Mouse (Mus musculus) intestine, embryonic 14.5 days (tissue): ENCODE data around the gene Gm36210. TPM values are rescaled to one million over a fixed set of nuclear protein-coding genes. Genes with fewer than 3 reads are reported as not detected.
"Not testable (repeated sequence)": the region's sequence is repeated elsewhere in the genome, so short reads cannot be mapped to it uniquely, and the experiment has no call there.

Experiments used
- ATAC-seq: fragments of 200-750 bp; cut with Nextera tagmentation; replicated peaks from 2 replicates; pipeline ENCODE4 v1.8.0; 2017; ENCODE audit warnings: low read depth, moderate number of reproducible peaks, moderate TSS enrichment, moderate library complexity; ENCODE audit not compliant: low FRiP score, low TSS enrichment
- DNase-seq: peaks from one replicate; pipeline ENCODE4 v3.0.0-alpha.2; 2018; ENCODE audit warnings: low spot score
- H3K27ac ChIP-seq: fragments of 300-500 bp; sonication (generic); 2 replicates; pipeline ENCODE4 v1.5.1; 2014; ENCODE audit warnings: low read depth, mild to moderate bottlenecking, control low read depth
- H3K27me3 ChIP-seq: fragments of 300-500 bp; sonication (generic); replicated peaks from 2 replicates; pipeline ENCODE4 v1.6.1; 2014; ENCODE audit warnings: low read length, control low read depth; ENCODE audit not compliant: control insufficient read depth, insufficient read depth
- H3K36me3 ChIP-seq: fragments of 300-500 bp; sonication (generic); 2 replicates; pipeline ENCODE4 v1.6.1; 2014; ENCODE audit warnings: low read length, control low read depth; ENCODE audit not compliant: control insufficient read depth, insufficient read depth
- H3K4me1 ChIP-seq: fragments of 300-500 bp; sonication (generic); replicated peaks from 2 replicates; pipeline ENCODE4 v1.6.1; 2014; ENCODE audit warnings: low read length, control low read depth, mixed read lengths; ENCODE audit not compliant: control insufficient read depth, insufficient read depth
- H3K4me2 ChIP-seq: fragments of 300-500 bp; sonication (generic); 2 replicates; pipeline ENCODE4 v1.6.1; 2014; ENCODE audit warnings: low read length
- H3K4me3 ChIP-seq: fragments of 300-500 bp; sonication (generic); 2 replicates; pipeline ENCODE4 v1.5.1; 2014; ENCODE audit warnings: low read depth, low read length, control low read depth, mixed read lengths
- H3K9ac ChIP-seq: fragments of 300-500 bp; sonication (generic); 2 replicates; pipeline ENCODE4 v1.6.1; 2014; ENCODE audit warnings: mild to moderate bottlenecking, low read length
- H3K9me3 ChIP-seq: fragments of 300-500 bp; sonication (generic); 2 replicates; pipeline ENCODE4 v1.6.1; 2016; ENCODE audit warnings: low read length, control low read depth; ENCODE audit not compliant: control insufficient read depth
- WGBS: fragments of 180-500 bp; shearing (Covaris S2); extraction: QIAGEN DNeasy Blood & Tissue Kit; methylation state at CpG from one replicate; pipeline ENCODE4 v1.1.7; 2014; 5-methylcytosine and 5-hydroxymethylcytosine counted together
- polyA plus RNA-seq: library from polyadenylated mRNA; unstranded; fragments of >200 nt; fragmentation: Nextera tagmentation; extraction: Ambion mirVana; gene quantifications from 2 replicates; pipeline ENCODE4 v1.2.1, GENCODE M21; 2014

The Gm36210 gene
- polyA plus RNA-seq, 1 experiment from 2014 or later, result not detected

- Histone ChIP-seq H3K4me2 (peak overlapping the region; percentile 77), H3K9ac (no peak overlapping the region), H3K4me3 (peak overlapping the region; percentile 65), H3K36me3 (no peaks in the 10 kb centered on the region), H3K9me3 (no peaks in the 10 kb centered on the region), H3K27ac (no peak overlapping the region), H3K4me1 (peaks cover 5% of the 10 kb centered on the region; the same call in 1 of the 2 replicates), H3K27me3 (no peaks in the 10 kb centered on the region)
- ATAC-seq (peak; percentile 34; the same call in 1 of the 2 replicates), DNase-seq (no peak)
- 63% methylated on average over 5 of the region's 5 CpGs for WGBS
These were observed 41.2 kb downstream of the Gm36210 start for GRCm38 (mm10) chr7:4865090-4865489.

DNA sequence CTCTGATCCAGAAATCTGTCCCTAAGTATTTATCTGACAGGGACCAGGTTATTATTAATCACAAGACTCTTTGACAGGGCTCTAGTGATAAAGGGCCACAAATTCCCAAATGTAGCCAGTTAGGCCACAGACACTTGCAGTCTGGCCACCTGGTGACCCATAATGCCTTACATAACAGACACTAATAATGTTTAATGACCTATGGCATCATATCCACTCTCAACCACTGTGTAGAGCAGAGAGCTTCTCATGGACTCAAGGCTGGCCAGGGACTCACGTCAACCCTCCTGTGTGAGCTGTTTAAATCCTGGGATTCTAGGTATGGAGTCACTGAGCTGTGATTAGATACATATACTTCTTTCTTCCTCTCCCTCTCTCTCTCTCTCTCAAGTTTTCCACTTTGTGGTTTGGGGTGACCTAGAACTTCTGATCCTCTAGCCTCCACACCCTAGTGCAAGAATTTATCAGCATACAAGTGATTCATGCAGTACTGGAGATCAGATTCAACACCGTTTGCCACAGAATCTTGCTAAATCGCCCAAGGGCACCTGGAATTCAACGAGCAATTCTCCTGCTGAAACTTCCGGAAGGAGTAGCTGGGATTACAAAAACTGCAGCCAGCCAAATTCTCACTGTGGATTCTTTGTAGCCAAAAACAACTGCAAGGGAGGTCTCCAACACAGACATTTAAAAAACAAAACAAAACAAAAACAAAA lies 42.0 kb downstream of the Gm36210 start:
- Histone ChIP-seq H3K27me3 (no peaks in the 10 kb centered on the region), H3K27ac (no peak overlapping the region), H3K36me3 (no peaks in the 10 kb centered on the region), H3K9me3 (no peaks in the 10 kb centered on the region), H3K4me1 (peaks cover 5% of the 10 kb centered on the region; the same call in 1 of the 2 replicates), H3K4me3 (no peak overlapping the region), H3K9ac (no peak overlapping the region), H3K4me2 (no peak overlapping the region)
- WGBS, result 83% methylated on average over 5 of the region's 5 CpGs
- DNase-seq (no peak), ATAC-seq (no peak)

GRCm38 (mm10) chr7:4863541-4864080 lies 42.7 kb downstream of the Gm36210 start:
- ATAC-seq (no peak), DNase-seq (no peak)
- 77% methylated on average over 7 of the region's 7 CpGs for WGBS
- H3K9me3 ChIP-seq, result no peaks in the 10 kb centered on the region
- H3K4me2 ChIP-seq, result no peak overlapping the region
- no peak overlapping the region for H3K4me3 ChIP-seq
- H3K4me1 ChIP-seq, result peaks cover 5% of the 10 kb centered on the region; the same call in 1 of the 2 replicates
- no peak overlapping the region for H3K27ac ChIP-seq
- H3K36me3 ChIP-seq, result no peaks in the 10 kb centered on the region
- H3K9ac ChIP-seq, result no peak overlapping the region
- H3K27me3 ChIP-seq, result no peaks in the 10 kb centered on the region

- WGBS, result 38% methylated on average over 1 of the region's 1 CpGs
- no peak for ATAC-seq
- Histone ChIP-seq H3K9me3 (no peaks in the 10 kb centered on the region), H3K4me1 (peaks cover 5% of the 10 kb centered on the region; the same call in 1 of the 2 replicates), H3K9ac (no peak overlapping the region), H3K27me3 (no peaks in the 10 kb centered on the region), H3K27ac (no peak overlapping the region), H3K4me2 (no peak overlapping the region), H3K4me3 (no peak overlapping the region), H3K36me3 (no peaks in the 10 kb centered on the region)
- no peak for DNase-seq
These were observed 43.3 kb downstream of the Gm36210 start for GRCm38 (mm10) chr7:4863041-4863440.

GRCm38 (mm10) chr7:4860926-4861325 lies 45.4 kb downstream of the Gm36210 start:
- H3K27me3 ChIP-seq, H3K4me1 ChIP-seq, DNase-seq, H3K9ac ChIP-seq, H3K36me3 ChIP-seq, H3K27ac ChIP-seq, H3K4me2 ChIP-seq, H3K9me3 ChIP-seq, H3K4me3 ChIP-seq, ATAC-seq: not testable (repeated sequence)
- 71% methylated on average over 3 of the region's 3 CpGs for WGBS

DNA sequence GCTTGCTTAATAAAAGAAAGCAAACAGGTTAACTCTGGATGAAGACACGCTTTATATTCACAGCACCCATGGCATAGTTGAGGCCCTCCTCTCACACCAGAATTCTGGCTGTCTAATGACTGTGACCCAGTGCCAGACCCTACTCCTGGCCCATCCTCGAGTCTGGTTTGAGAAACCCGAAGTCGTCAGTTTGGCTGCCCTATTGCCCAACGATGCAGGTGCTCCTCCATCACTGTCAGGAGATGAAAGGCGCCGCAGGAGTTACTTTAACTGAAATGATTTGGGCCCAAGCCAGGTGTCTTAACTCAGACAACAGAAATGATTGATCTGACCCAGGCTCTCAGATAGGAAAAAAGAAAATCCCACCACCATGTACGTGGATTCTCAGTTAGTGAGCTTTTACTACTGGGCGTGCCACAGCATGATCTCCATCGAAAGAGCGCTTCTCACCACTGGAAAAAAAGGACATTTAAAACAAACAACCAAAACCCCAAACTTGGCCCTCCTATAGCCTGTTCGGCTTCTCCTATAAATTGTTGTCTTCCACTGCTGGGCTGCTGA lies 46.8 kb downstream of the Gm36210 start:
- ATAC-seq (no peak), DNase-seq (no peak)
- H3K4me2 ChIP-seq, result no peak overlapping the region
- no peaks in the 10 kb centered on the region for H3K4me1 ChIP-seq
- no peaks in the 10 kb centered on the region for H3K9me3 ChIP-seq
- no peaks in the 10 kb centered on the region for H3K36me3 ChIP-seq
- H3K27me3 ChIP-seq, result no peaks in the 10 kb centered on the region
- no peak overlapping the region for H3K27ac ChIP-seq
- WGBS, result 55% methylated on average over 12 of the region's 12 CpGs
- H3K4me3 ChIP-seq, result no peak overlapping the region
- H3K9ac ChIP-seq, result no peak overlapping the region

- no peak overlapping the region for H3K4me2 ChIP-seq
- H3K9ac ChIP-seq, result no peak overlapping the region
- no peaks in the 10 kb centered on the region for H3K27me3 ChIP-seq
- no peak for DNase-seq
- no peaks in the 10 kb centered on the region for H3K36me3 ChIP-seq
- no peak overlapping the region for H3K4me3 ChIP-seq
- no peak for ATAC-seq
- H3K27ac ChIP-seq, result no peak overlapping the region
- 66% methylated on average over 7 of the region's 7 CpGs for WGBS
- no peaks in the 10 kb centered on the region for H3K4me1 ChIP-seq
- no peaks in the 10 kb centered on the region for H3K9me3 ChIP-seq
These were observed 49.0 kb downstream of the Gm36210 start for GRCm38 (mm10) chr7:4857321-4857720.

GRCm38 (mm10) chr7:4856508-4856907 lies 49.8 kb downstream of the Gm36210 start:
- 87% methylated on average over 9 of the region's 9 CpGs for WGBS
- Histone ChIP-seq H3K4me1 (no peaks in the 10 kb centered on the region), H3K9me3 (no peaks in the 10 kb centered on the region), H3K27ac (no peak overlapping the region), H3K9ac (no peak overlapping the region), H3K4me2 (no peak overlapping the region), H3K4me3 (no peak overlapping the region), H3K27me3 (no peaks in the 10 kb centered on the region), H3K36me3 (no peaks in the 10 kb centered on the region)
- DNase-seq, result no peak
- no peak for ATAC-seq
